In genomic region chr1:91080423-91080749, GRCm38 (mm10) we compare ENCODE assay signal across 7 mouse cellular contexts.
DNase-seq lines count a peak whose midpoint lies in the region; ATAC-seq and TF ChIP-seq lines count a peak whose summit lies in the region.

No protein-coding gene starts in this region.

- peak; percentile 3; the same call in 1 of the 2 replicates for TF ChIP-seq CTCF in spleen, adult 2 months (IDR thresholded peaks at IDR 0.05; ENCODE audit: extremely low read depth, insufficient read depth, insufficient read length, insufficient replicate concordance)
- peak; percentile 59 for TF ChIP-seq CTCF in lung, postnatal 0 days (IDR thresholded peaks at IDR 0.05)

- DNase-seq in spleen, adult 2 months (ENCODE audit: low read depth in 1 of 2, low spot score in 2 of 2) = peak; percentile 32 to 59
- no peak for DNase-seq in spleen, postnatal 14 days (ENCODE audit: low spot score in 2 of 2)
- DNase-seq in heart, postnatal 14 days = peak; percentile 33 to 39
- peak; percentile 72 for DNase-seq in lung, postnatal 0 days (ENCODE audit: low spot score)
- DNase-seq in thymus, postnatal 14 days = peak; percentile 53
- no peak for DNase-seq in frontal cortex, postnatal 25 days (ENCODE audit: low spot score in 2 of 2)

- intact Hi-C loops in heart, postnatal 14 days (cut with DNase I) = no loop called here

- no peak overlapping the region for H3K9ac ChIP-seq in lung, postnatal 0 days (replicated peaks; ENCODE audit: low read depth)
- H3K9ac ChIP-seq in forebrain, embryonic 12.5 days = no peak overlapping the region

- TF ChIP-seq POLR2A in spleen, adult 2 months (IDR thresholded peaks at IDR 0.05; ENCODE audit: low read depth, low read length) = no peak

- H3K27ac ChIP-seq in spleen, adult 2 months (ENCODE audit: insufficient read depth, low read length) = peak overlapping the region; percentile 60
- H3K27ac ChIP-seq in lung, postnatal 0 days (ENCODE audit: low read length) = no peak overlapping the region
- no peak overlapping the region for H3K27ac ChIP-seq in forebrain, embryonic 12.5 days

- peak; percentile 64 for ATAC-seq in lung, postnatal 0 days
- no peak for ATAC-seq in forebrain, embryonic 12.5 days (ENCODE audit: low FRiP score)

- H3K4me3 ChIP-seq in spleen, adult 2 months (ENCODE audit: extremely low read depth, insufficient read depth, insufficient read length) = no peak overlapping the region
- no peak overlapping the region for H3K4me3 ChIP-seq in lung, postnatal 0 days (ENCODE audit: low read depth, low read length)
- no peak overlapping the region for H3K4me3 ChIP-seq in forebrain, embryonic 12.5 days (replicated peaks)

- no peaks in the 10 kb centered on the region for H3K27me3 ChIP-seq in spleen, adult 2 months (ENCODE audit: control insufficient read depth, insufficient read depth, low read length)
- H3K27me3 ChIP-seq in lung, postnatal 0 days (replicated peaks; ENCODE audit: insufficient read depth, low read length) = no peaks in the 10 kb centered on the region
- H3K27me3 ChIP-seq in forebrain, embryonic 12.5 days = no peaks in the 10 kb centered on the region

- H3K36me3 ChIP-seq in spleen, adult 2 months (ENCODE audit: control insufficient read depth, insufficient read depth, low read length) = peaks cover 16% of the 10 kb centered on the region
- no peaks in the 10 kb centered on the region for H3K36me3 ChIP-seq in lung, postnatal 0 days (ENCODE audit: insufficient read depth, low read length)
- H3K36me3 ChIP-seq in forebrain, embryonic 12.5 days (replicated peaks) = no peaks in the 10 kb centered on the region

- H3K4me1 ChIP-seq in spleen, adult 2 months (ENCODE audit: control insufficient read depth, insufficient read depth, insufficient read length) = peaks cover 6% of the 10 kb centered on the region; the same call in 1 of the 2 replicates
- peaks cover 10% of the 10 kb centered on the region; the same call in 1 of the 2 replicates for H3K4me1 ChIP-seq in lung, postnatal 0 days (ENCODE audit: insufficient read depth, low read depth, low read length)
- peaks cover 5% of the 10 kb centered on the region; the same call in 1 of the 2 replicates for H3K4me1 ChIP-seq in forebrain, embryonic 12.5 days

- 32% methylated on average over 7 of the region's 7 CpGs for WGBS in spleen, adult 2 months
- WGBS in lung, postnatal 0 days = 43% methylated on average over 7 of the region's 7 CpGs
- 86% methylated on average over 7 of the region's 7 CpGs for WGBS in forebrain, embryonic 12.5 days

- peak; percentile 27; the same call in 1 of the 2 replicates for TF ChIP-seq EP300 in lung, postnatal 0 days (IDR thresholded peaks at IDR 0.05)

- H3K4me2 ChIP-seq in lung, postnatal 0 days (replicated peaks; ENCODE audit: low read depth, low read length) = no peak overlapping the region
- H3K4me2 ChIP-seq in forebrain, embryonic 12.5 days = no peak overlapping the region

- H3K9me3 ChIP-seq in lung, postnatal 0 days (ENCODE audit: low read length) = no peaks in the 10 kb centered on the region
- no peaks in the 10 kb centered on the region for H3K9me3 ChIP-seq in forebrain, embryonic 12.5 days

Comparison
In these comparisons a context has a peak if more than half of its experiments do, and no peak if none do; other contexts are left out.
1. DNase-seq: peak in spleen, adult 2 months (2 of 2), heart, postnatal 14 days (2 of 2), lung, postnatal 0 days (single experiment) and thymus, postnatal 14 days (single experiment); none in spleen, postnatal 14 days (0 of 2) and frontal cortex, postnatal 25 days (0 of 2).